Mouse (Mus musculus): ENCODE data around the gene Clrn1.

- TF ChIP-seq CTCF (IDR thresholded peaks at IDR 0.05; ENCODE audit: low read depth, low read length) (no peak), POLR2A (IDR thresholded peaks at IDR 0.05; ENCODE audit: extremely low read depth, insufficient read depth, low read length) (no peak)
These were observed 37.5 kb upstream of the Clrn1 start for GRCm38 (mm10) chr3:58922636-58923035.
